Mouse (Mus musculus): ENCODE measurements at regions not wholly inside any gene's neighbourhood (a gene's known extent, or its start where the extent isn't known, plus 50 kb on each side); places are given as distances from the start of the nearest gene placed in this dataset.

DNA sequence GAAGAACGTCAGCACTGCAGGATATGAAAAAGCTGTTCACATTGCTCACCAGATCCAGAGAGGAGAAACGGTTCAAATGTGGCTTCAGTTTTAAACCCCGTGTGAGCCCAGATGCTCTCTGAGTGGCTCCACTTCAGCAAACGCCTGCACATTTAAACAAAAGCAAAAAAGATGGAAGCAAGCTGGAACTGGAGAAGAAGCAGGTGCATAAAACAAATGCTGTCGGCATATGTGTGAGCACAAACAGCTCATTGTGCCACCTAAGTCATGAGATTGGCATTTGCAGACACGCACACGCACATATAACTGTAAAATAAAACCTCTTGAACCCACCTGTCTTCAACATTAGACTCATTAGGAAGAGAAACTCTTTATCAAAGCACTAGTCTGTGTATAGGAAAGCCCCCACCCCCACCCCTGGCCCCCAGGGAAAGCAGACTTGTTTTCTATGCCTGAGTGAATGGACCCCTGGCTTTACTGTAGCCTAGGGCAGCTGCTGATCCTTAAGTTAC is 191.1 kb upstream of the Spaca1 start:
- Histone ChIP-seq H3K9ac (ENCODE audit: low read length) (no peak overlapping the region), H3K4me1 (replicated peaks; ENCODE audit: control insufficient read depth, insufficient read depth, low read length) (no peaks in the 10 kb centered on the region), H3K4me2 (ENCODE audit: low read depth, low read length) (no peak overlapping the region), H3K27ac (ENCODE audit: low read length) (no peak overlapping the region), H3K36me3 (ENCODE audit: control insufficient read depth, insufficient read depth, low read length) (no peaks in the 10 kb centered on the region), H3K27me3 (ENCODE audit: control insufficient read depth, insufficient read depth, low read depth, low read length) (no peaks in the 10 kb centered on the region), H3K4me3 (ENCODE audit: low read length) (no peak overlapping the region), H3K9me3 (ENCODE audit: control insufficient read depth, low read length) (no peaks in the 10 kb centered on the region)
- ATAC-seq (ENCODE audit: low read depth): no peak
- 36% methylated on average over 7 of the region's 7 CpGs for whole genome bisulfite sequencing

- H3K9me3 ChIP-seq (ENCODE audit: control insufficient read depth, low read length): no peaks in the 10 kb centered on the region
- no peak overlapping the region for H3K27ac ChIP-seq (ENCODE audit: low read length)
- H3K36me3 ChIP-seq (ENCODE audit: control insufficient read depth, insufficient read depth, low read length): no peaks in the 10 kb centered on the region
- no peaks in the 10 kb centered on the region for H3K27me3 ChIP-seq (ENCODE audit: control insufficient read depth, insufficient read depth, low read depth, low read length)
- ATAC-seq (ENCODE audit: low read depth): no peak
- WGBS: 56% methylated on average over 3 of the region's 3 CpGs
- no peak overlapping the region for H3K4me2 ChIP-seq (ENCODE audit: low read depth, low read length)
- no peak overlapping the region for H3K9ac ChIP-seq (ENCODE audit: low read length)
- H3K4me3 ChIP-seq (ENCODE audit: low read length): no peak overlapping the region
- H3K4me1 ChIP-seq (replicated peaks; ENCODE audit: control insufficient read depth, insufficient read depth, low read length): no peaks in the 10 kb centered on the region
Observed at GRCm38 (mm10) chr4:34241673-34242072, 191.7 kb upstream of the Spaca1 start.

- H3K4me3 ChIP-seq (ENCODE audit: low read length): no peak overlapping the region
- H3K27ac ChIP-seq (ENCODE audit: low read length): no peak overlapping the region
- H3K27me3 ChIP-seq (ENCODE audit: control insufficient read depth, insufficient read depth, low read depth, low read length): no peaks in the 10 kb centered on the region
- H3K36me3 ChIP-seq (ENCODE audit: control insufficient read depth, insufficient read depth, low read length): no peaks in the 10 kb centered on the region
- no peaks in the 10 kb centered on the region for H3K9me3 ChIP-seq (ENCODE audit: control insufficient read depth, low read length)
- ATAC-seq (ENCODE audit: low read depth): no peak
- H3K4me1 ChIP-seq (replicated peaks; ENCODE audit: control insufficient read depth, insufficient read depth, low read length): no peaks in the 10 kb centered on the region
- no peak overlapping the region for H3K4me2 ChIP-seq (ENCODE audit: low read depth, low read length)
- no peak overlapping the region for H3K9ac ChIP-seq (ENCODE audit: low read length)
Observed at GRCm38 (mm10) chr4:34259444-34259843, 209.5 kb upstream of the Spaca1 start.

DNA sequence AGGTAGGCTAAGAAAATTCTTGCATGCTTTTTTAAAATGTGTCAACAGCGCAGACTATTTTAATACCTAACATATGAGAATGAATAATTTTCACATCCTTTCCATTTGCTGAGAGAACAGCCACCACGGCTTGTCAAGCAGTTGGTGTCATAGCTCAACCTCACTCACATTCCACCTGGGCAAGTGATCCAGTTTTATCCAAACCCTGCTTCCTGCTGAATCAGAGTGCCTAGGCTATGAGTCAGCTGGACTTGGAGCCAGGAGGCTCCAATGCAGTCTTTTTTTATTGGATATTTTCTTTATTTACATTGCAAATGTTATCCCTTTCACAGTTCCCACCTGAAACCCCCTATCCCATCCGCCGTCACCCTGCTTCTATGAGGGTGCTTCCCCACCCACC is 210.5 kb upstream of the Spaca1 start:
- no peaks in the 10 kb centered on the region for H3K27me3 ChIP-seq (ENCODE audit: control insufficient read depth, insufficient read depth, low read depth, low read length)
- no peaks in the 10 kb centered on the region for H3K9me3 ChIP-seq (ENCODE audit: control insufficient read depth, low read length)
- no peaks in the 10 kb centered on the region for H3K4me1 ChIP-seq (replicated peaks; ENCODE audit: control insufficient read depth, insufficient read depth, low read length)
- no peaks in the 10 kb centered on the region for H3K36me3 ChIP-seq (ENCODE audit: control insufficient read depth, insufficient read depth, low read length)
- H3K4me3 ChIP-seq (ENCODE audit: low read length): no peak overlapping the region
- H3K9ac ChIP-seq (ENCODE audit: low read length): no peak overlapping the region
- H3K27ac ChIP-seq (ENCODE audit: low read length): no peak overlapping the region
- WGBS: 88% methylated on average over 4 of the region's 4 CpGs
- ATAC-seq (ENCODE audit: low read depth): no peak
- H3K4me2 ChIP-seq (ENCODE audit: low read depth, low read length): no peak overlapping the region

DNA sequence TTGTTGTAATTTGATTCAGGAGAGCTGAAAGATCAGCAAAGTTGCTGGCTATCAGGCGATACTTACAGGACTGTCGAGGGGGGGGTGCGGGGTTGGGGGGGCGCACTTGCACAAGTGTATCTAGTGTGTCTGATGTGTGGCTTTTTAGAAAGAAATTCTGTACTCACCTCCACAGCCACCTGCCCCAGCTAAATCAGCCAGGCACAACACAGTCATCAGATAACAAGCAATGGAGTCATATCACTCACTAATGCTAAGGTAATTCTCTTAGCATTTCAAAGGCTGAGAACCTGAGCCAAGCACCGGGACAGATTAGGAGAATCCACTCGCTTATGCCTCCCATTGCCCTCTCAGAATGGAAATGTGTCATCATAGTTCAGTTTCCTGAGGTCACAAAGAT is 211.8 kb upstream of the Spaca1 start:
- Histone ChIP-seq H3K4me3 (ENCODE audit: low read length) (no peak overlapping the region), H3K9me3 (ENCODE audit: control insufficient read depth, low read length) (no peaks in the 10 kb centered on the region), H3K4me1 (replicated peaks; ENCODE audit: control insufficient read depth, insufficient read depth, low read length) (no peaks in the 10 kb centered on the region), H3K36me3 (ENCODE audit: control insufficient read depth, insufficient read depth, low read length) (no peaks in the 10 kb centered on the region), H3K27ac (ENCODE audit: low read length) (no peak overlapping the region), H3K27me3 (ENCODE audit: control insufficient read depth, insufficient read depth, low read depth, low read length) (no peaks in the 10 kb centered on the region), H3K9ac (ENCODE audit: low read length) (no peak overlapping the region), H3K4me2 (ENCODE audit: low read depth, low read length) (no peak overlapping the region)
- WGBS: 60% methylated on average over 6 of the region's 6 CpGs
- ATAC-seq (ENCODE audit: low read depth): no peak

DNA sequence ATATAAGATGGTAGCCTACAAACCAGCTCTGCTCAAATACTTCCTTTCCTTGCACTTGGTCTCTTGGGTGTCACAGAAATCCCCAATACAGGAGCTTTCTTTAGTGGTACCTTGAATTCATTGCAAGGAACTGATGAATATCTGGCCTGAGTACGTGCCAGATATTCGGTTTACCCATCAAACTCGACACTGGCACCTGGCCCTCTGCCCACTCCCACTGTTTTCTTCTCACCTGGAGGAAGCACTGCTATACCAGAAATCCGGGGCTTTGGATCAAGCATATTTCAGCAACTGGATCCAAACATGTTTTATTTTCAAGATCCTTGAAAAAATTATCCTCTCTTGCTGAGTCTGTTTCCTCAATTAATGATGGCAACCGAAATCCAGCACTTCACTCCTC is 214.4 kb upstream of the Spaca1 start:
- H3K9ac ChIP-seq (ENCODE audit: low read length): no peak overlapping the region

GRCm38 (mm10) chr4:34274316-34274715 is 224.3 kb upstream of the Spaca1 start:
- Histone ChIP-seq H3K4me1 (replicated peaks; ENCODE audit: control insufficient read depth, insufficient read depth, low read length) (no peaks in the 10 kb centered on the region), H3K27me3 (ENCODE audit: control insufficient read depth, insufficient read depth, low read depth, low read length) (no peaks in the 10 kb centered on the region), H3K4me2 (ENCODE audit: low read depth, low read length) (no peak overlapping the region), H3K9ac (ENCODE audit: low read length) (no peak overlapping the region), H3K4me3 (ENCODE audit: low read length) (no peak overlapping the region), H3K36me3 (ENCODE audit: control insufficient read depth, insufficient read depth, low read length) (no peaks in the 10 kb centered on the region), H3K27ac (ENCODE audit: low read length) (no peak overlapping the region), H3K9me3 (ENCODE audit: control insufficient read depth, low read length) (no peaks in the 10 kb centered on the region)
- 48% methylated on average over 3 of the region's 3 CpGs for WGBS
- no peak for ATAC-seq (ENCODE audit: low read depth)

More for the DNA sequence above, 214.4 kb upstream of the Spaca1 start:
- 75% methylated on average over 5 of the region's 5 CpGs for WGBS
- no peak for ATAC-seq (ENCODE audit: low read depth)
- H3K27me3 ChIP-seq (ENCODE audit: control insufficient read depth, insufficient read depth, low read depth, low read length): no peaks in the 10 kb centered on the region
- H3K4me2 ChIP-seq (ENCODE audit: low read depth, low read length): no peak overlapping the region
- H3K9me3 ChIP-seq (ENCODE audit: control insufficient read depth, low read length): no peaks in the 10 kb centered on the region
- no peaks in the 10 kb centered on the region for H3K36me3 ChIP-seq (ENCODE audit: control insufficient read depth, insufficient read depth, low read length)
- H3K4me3 ChIP-seq (ENCODE audit: low read length): no peak overlapping the region
- H3K4me1 ChIP-seq (replicated peaks; ENCODE audit: control insufficient read depth, insufficient read depth, low read length): no peaks in the 10 kb centered on the region
- no peak overlapping the region for H3K27ac ChIP-seq (ENCODE audit: low read length)

GRCm38 (mm10) chr4:34275372-34275771 is 225.4 kb upstream of the Spaca1 start:
- Histone ChIP-seq H3K27ac (ENCODE audit: low read length) (no peak overlapping the region), H3K36me3 (ENCODE audit: control insufficient read depth, insufficient read depth, low read length) (no peaks in the 10 kb centered on the region), H3K9ac (ENCODE audit: low read length) (no peak overlapping the region), H3K27me3 (ENCODE audit: control insufficient read depth, insufficient read depth, low read depth, low read length) (no peaks in the 10 kb centered on the region), H3K4me2 (ENCODE audit: low read depth, low read length) (no peak overlapping the region), H3K4me1 (replicated peaks; ENCODE audit: control insufficient read depth, insufficient read depth, low read length) (no peaks in the 10 kb centered on the region), H3K4me3 (ENCODE audit: low read length) (no peak overlapping the region), H3K9me3 (ENCODE audit: control insufficient read depth, low read length) (no peaks in the 10 kb centered on the region)
- ATAC-seq (ENCODE audit: low read depth): no peak

GRCm38 (mm10) chr4:34302504-34303108 is 248.1 kb upstream of the Akirin2 start:
- Histone ChIP-seq H3K4me3 (ENCODE audit: low read length) (no peak overlapping the region), H3K27ac (ENCODE audit: low read length) (no peak overlapping the region), H3K36me3 (ENCODE audit: control insufficient read depth, insufficient read depth, low read length) (no peaks in the 10 kb centered on the region), H3K9me3 (ENCODE audit: control insufficient read depth, low read length) (no peaks in the 10 kb centered on the region; the same call in 1 of the 2 replicates), H3K4me1 (replicated peaks; ENCODE audit: control insufficient read depth, insufficient read depth, low read length) (no peaks in the 10 kb centered on the region), H3K27me3 (ENCODE audit: control insufficient read depth, insufficient read depth, low read depth, low read length) (no peaks in the 10 kb centered on the region), H3K4me2 (ENCODE audit: low read depth, low read length) (no peak overlapping the region), H3K9ac (ENCODE audit: low read length) (no peak overlapping the region)
- WGBS: 38% methylated on average over 4 of the region's 4 CpGs
- ATAC-seq (ENCODE audit: low read depth): no peak
